Mouse (Mus musculus): ENCODE results near the gene Mdm2.

DNA sequence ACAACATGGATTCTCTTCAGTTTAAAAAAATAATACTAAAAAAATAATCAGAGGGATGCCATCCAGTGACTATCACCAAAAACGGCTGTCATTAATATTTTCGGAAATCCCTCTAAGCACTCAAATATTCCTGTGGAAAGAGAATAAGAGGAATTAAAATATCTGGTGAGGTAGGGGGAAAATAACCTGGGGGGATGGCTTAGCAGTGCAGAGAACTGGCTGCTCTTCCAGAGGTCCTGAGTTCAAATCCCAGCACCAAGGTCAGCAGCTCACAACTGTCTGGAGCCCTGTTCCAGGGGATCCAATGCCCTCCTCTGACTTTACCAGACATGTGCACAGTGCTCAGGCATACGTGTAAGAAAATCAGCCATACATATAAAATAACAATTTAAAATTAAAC lies 44.2 kb downstream of the Mdm2 start:
- TF ChIP-seq CTCF (IDR thresholded peaks at IDR 0.05; ENCODE audit: low read depth) (no peak), EP300 (optimal IDR thresholded peaks at IDR 0.05) (no peak)

All from stomach, postnatal 0 days (tissue).